Mouse (Mus musculus): ENCODE measurements around the gene Decr2.

DNA sequence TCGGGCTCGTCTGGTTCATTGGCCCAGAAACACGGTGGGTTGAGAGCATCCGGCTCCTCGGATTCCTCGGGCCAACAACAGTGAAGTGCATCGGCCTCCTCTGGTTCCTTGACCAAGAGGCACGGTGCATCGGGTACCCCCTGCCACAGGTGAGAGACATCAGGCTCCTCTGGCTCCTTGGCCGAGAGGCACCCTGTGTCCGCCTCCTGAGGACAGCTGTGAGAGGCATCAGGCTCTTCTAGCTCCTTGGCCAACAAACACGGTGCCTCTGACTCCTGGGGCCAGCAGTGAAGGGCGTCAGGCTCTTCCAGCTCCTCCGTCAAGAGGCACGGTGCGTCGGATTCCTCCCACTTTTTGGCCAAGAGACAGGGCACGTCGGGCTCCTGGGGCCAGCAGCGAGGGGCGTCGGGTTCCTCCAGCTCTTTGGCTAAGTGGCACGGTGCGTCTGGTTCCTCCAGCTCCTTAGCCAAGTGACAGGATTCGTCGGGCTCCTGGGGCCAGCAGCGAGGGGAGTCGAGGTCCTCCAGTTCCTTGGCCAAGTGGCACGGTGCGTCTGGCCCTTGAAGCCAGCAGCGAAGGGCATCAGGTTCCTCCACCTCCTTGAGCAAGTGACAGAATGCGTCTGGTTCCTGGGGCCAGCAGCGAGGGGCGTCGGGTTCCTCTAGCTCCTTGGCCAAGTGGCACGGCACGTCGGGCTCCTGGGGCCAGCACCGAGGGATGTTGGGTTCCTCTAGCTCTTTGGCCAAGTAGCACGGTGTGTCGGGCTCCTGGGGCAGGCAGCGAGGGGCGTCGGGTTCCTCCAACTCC lies 21.9 kb downstream of the Decr2 start:
- no peak for TF ChIP-seq HCFC1 (IDR thresholded peaks at IDR 0.05; ENCODE audit: borderline replicate concordance, insufficient read depth, low read length)
- TF ChIP-seq CHD2 (IDR thresholded peaks at IDR 0.05; ENCODE audit: low read depth, low read length): no peak
- TF ChIP-seq MAFK (IDR thresholded peaks at IDR 0.05; ENCODE audit: insufficient read depth, low read depth, low read length): no peak
- no peak for TF ChIP-seq ZC3H11A (IDR thresholded peaks at IDR 0.05; ENCODE audit: borderline replicate concordance, low read depth, low read length)
- no peak for TF ChIP-seq ZNF384 (IDR thresholded peaks at IDR 0.05; ENCODE audit: low read depth, low read length)

All from ES-E14 (cell line).